Mouse (Mus musculus): ENCODE results near the gene Dennd2c.

The Dennd2c gene

DNA sequence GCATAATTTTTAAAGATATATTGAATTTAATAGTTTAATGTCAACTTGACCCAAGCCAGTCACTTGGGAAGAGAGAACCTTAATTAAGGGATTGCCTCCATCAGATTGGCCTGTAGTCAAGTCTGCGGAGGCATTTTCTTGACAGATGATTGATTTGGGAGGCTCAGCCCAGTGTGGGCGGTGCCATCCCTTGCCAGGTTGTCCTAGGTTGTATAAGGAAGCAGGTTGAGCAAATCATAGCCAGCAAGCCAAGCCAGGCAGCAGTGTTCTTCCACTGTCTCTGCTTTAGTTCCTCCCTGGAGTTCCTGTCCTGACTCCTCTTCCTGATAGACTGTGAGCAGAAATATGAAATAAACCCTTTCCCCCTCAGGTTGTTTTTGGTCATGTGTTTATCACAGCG, 21.2 kb downstream of the Dennd2c start:
- DNase-seq, result no peak

DNA sequence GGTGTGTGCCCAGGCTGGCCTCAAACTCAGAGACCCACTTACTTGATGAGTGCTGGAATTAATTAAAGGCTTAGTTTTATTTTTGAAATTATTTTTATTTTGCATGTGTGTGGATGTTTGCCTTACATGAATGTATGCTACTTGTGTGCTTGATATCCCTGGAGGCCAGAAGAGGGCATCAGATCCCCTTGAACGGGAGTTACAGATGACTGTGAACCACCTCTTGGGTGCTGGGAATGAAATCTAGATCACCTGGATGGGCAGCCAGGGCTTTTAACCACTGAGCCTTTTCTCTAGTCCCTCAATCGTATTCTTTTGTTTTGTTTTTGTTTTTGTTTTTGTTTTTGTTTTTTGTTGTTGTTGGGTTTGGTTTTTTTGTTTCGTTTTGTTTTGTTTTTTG, 23.7 kb downstream of the Dennd2c start:
- no peak for DNase-seq

DNA sequence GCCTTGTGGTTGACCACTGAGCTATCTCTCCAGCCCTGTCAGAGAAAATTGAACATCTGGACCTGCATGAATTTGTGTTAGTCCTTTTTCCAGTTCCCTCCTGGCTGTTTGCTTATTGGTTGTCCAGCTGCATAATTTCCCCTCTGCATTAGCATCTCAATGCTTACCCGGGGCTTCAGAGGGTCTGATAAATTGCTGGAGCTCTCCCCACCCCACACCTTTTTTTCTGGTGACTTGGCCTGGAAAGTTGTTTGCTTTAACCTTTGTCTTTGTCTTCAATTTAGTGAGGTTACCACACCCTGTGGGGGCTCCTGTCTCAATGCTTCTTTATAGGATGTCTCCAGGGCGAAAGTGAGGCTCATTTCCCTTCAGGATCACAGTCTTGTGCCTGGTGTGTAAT, 24.8 kb downstream of the Dennd2c start:
- no peak for DNase-seq

- no peak for DNase-seq
These were observed 25.3 kb downstream of the Dennd2c start for GRCm38 (mm10) chr3:103127721-103128120.

DNA sequence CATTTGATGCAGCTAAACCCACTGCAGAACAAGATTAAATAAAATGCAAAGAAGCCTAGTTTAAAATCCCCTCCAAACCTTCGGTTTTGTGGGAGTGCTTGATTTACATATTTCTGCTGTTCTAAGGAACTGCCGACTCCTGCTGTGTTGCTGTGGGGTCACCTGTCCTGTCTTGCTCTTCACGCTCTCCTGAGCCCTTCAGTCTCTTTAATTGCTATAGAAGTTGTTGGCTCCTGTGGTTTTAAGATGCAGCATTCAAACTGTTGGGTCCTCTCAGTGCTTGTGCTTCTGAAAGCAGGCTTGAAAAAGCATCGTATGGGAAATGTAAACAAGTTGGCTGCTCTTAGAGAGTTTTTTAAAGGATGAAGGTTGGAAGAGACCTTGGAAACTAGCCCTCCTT, 25.8 kb downstream of the Dennd2c start:
- no peak for DNase-seq

- DNase-seq, result no peak
These were observed 27.2 kb downstream of the Dennd2c start for GRCm38 (mm10) chr3:103129367-103130159.

GRCm38 (mm10) chr3:103130236-103130751, 27.9 kb downstream of the Dennd2c start:
- peak; percentile 6 for DNase-seq

DNA sequence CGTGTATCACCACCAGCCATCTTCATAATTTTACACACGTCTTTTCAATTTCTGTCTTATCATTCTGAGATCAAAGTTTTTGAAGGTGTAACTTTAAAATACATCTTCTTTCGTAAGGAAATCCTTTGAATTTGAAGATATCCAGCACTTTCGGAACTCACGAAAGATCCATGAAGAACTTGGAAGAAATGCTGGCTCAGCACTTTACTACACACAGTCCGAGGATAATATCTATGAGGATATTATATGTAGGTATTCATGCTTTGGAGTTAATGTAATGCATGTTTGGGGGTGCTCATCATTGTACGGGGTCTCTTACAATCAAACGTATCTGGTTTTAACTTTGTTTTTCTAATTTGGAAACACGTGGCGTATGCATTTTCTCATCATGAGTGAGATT, 30.7 kb downstream of the Dennd2c start:
- no peak for DNase-seq

- DNase-seq, result no peak
These were observed 34.1 kb downstream of the Dennd2c start for GRCm38 (mm10) chr3:103136414-103137077.

DNA sequence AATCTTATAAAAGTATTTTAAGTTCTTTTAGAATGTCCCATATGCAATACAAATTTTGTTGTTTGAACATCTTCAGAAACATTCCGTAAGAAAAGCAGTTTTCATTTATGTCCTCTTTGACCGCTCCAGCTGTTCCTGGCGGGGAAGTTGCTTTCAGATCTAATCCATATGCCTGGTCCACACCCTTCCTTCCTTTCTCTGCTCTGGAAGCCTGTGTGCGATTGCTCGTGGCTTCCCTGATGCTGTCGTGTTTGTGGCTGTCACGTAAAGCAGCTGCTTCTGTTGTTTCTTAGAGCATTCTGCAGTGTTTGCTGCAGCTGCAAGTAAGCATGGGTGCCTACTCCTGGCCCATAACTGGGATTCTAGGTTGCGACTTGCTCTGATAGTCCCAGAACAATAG, 36.6 kb downstream of the Dennd2c start:
- no peak for DNase-seq

DNA sequence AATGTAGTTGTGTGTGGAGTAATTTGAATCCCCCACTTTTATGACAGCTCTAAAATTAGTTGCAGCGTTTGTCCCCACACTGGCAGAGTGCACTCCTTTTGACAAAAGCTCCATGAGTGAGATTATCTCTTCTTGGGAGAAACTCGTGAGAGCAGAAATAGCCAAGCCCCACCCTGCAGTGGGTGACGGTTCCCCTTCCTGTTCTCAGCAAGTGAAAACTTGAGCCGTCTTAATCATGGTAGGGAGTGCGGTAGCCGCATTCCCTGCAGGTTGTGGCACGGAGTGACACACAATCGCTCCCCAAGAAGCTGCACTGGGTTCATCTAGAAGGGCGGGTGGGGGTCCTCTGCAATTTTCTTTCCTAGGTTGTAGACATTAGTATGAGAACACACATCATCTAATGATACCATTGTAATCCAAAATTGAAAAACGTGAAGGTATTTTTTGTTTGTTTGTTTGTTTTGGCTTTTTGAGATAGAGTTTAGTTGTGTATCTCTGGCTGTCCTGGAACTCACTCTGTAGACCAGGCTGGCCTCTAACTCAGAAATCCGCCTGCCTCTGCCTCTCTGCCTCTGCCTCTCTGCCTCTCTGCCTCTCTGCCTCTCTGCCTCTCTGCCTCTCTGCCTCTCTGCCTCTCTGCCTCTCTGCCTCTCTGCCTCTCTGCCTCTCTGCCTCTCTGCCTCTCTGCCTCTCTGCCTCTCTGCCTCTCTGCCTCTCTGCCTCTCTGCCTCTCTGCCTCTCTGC, 37.9 kb downstream of the Dennd2c start:
- peak; percentile 7 for DNase-seq

DNA sequence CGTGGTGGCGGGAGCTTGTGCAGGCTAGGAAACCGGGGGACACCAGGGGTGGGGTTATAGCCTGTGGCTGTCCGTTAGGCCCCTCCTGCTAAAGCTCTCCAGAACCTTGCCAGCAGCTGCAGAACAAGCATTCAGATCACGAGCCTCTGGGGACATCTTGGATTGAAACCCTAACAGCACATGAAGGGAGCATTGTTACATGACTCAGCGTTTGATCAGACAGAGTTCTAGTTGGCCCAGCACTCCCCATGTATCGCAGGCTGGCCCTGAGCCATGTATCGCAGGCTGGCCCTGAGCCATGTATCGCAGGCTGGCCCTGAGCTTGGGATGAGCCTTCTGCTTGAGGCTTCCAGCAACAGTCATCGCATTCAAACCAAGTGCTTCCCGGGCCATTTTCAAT, 38.9 kb downstream of the Dennd2c start:
- no peak for DNase-seq

DNA sequence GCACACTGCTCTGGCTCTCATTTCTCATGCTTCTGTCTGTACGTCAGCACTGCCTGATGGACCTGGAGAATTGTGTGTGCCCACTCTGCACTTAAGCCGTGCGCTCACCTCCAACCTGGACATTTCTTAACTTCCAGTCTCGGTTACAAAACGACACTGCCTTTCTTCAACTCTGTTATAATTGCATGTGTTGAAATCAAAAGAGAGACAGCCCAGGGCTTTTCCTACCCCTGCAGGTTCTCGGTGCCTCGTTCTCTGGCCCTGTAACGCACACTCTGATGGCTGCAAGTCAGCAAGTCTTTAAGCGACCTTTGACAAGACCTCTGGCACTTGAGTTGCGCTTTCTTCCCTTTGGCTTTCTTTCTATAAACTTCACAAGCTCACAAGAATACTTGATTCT, 40.0 kb downstream of the Dennd2c start:
- DNase-seq, result no peak

- DNase-seq, result no peak
These were observed 42.9 kb downstream of the Dennd2c start for GRCm38 (mm10) chr3:103145336-103145735.

- DNase-seq, result no peak
These were observed 43.4 kb downstream of the Dennd2c start for GRCm38 (mm10) chr3:103145791-103146190.

GRCm38 (mm10) chr3:103146330-103147166, 44.1 kb downstream of the Dennd2c start:
- no peak for DNase-seq

- DNase-seq, result no peak
These were observed 45.4 kb downstream of the Dennd2c start for GRCm38 (mm10) chr3:103147775-103148174.

GRCm38 (mm10) chr3:103148941-103149340, 46.5 kb downstream of the Dennd2c start:
- DNase-seq, result peak; percentile 37

GRCm38 (mm10) chr3:103153761-103154160, 51.4 kb downstream of the Dennd2c start:
- no peak for DNase-seq

DNA sequence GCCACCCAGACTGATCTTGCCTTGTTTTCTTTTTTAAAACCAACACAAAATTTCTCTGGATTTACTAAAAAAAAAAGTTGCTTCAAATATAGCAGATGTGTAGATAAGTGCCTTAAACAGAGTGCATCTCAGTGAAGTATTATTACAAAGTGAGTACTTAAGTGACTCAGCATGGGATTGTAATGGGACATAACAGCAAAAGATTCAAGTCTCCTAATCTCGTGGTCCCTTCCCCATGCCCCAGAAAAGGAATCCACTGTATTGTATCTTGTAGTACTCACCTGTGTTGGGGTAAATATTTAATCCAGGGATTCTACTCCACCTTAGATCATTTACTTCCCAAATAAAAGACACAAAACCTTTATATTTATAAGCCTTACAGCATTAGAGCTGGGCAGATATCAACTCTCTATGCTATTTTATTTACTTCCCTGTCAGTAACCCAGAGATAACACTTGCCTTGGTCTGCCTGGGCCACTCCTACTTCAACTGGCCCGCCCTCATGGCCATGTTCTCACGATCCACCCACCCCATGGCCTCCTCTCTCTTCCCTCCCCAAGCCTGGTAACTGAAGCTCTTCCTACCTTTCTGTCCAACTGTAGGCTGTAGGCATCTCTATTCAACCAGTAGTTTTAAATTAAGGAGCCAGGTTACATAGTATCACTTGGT, 57.0 kb downstream of the Dennd2c start:
- no peak for DNase-seq

DNA sequence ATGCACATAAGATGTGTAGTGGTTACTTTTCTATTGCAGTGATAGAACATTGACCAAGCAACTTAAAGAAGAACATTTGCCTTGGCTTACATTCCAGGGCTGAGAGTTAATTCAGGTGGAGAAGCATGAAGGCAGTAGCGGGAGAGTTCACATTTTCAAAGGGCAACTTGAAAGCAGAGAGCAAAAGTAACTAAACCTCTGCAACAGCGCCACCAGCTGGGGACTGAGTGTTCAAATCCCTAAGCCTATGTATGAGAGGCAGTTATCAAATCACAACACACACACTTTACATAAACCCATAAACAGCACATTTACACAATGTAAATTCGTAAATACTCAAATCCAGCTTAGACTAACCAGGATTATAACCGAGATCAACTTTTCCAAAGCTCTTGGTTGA, 67.4 kb downstream of the Dennd2c start:
- peak; percentile 85 for DNase-seq
